Mouse (Mus musculus) liver, adult 2 months (tissue): ENCODE measurements around the gene Tepsin.

Source experiments
- CTCF ChIP-seq: fragments of 200-500 bp; IDR thresholded peaks from 2 replicates; pipeline ENCODE4 v1.5.1; 2011; ENCODE audit warnings: low read depth, low read length, control low read depth
- POLR2A ChIP-seq: fragments of 200-500 bp; IDR thresholded peaks from 2 replicates; pipeline ENCODE4 v1.6.1; 2011; ENCODE audit warnings: low read length, control low read depth; ENCODE audit not compliant: insufficient read depth; ENCODE audit errors: extremely low read depth

- no peak for TF ChIP-seq CTCF
- TF ChIP-seq POLR2A, result no peak
Measured at GRCm38 (mm10) chr11:120060634-120061033, 37.9 kb downstream of the Tepsin start.
